Mouse (Mus musculus) C2C12 (cell line): Measurements from ENCODE around the gene Fbxo46. TPM values are rescaled to one million over a fixed set of nuclear protein-coding genes. Genes with fewer than 3 reads are reported as not detected.

Experiments used
- H3K27me3 ChIP-seq: one replicate; pipeline ENCODE4 v1.6.1; 2011; ENCODE audit not compliant: control insufficient read depth, insufficient read depth, insufficient read length
- H3K36me3 ChIP-seq: one replicate; pipeline ENCODE4 v1.6.1; 2011; ENCODE audit not compliant: control insufficient read depth, insufficient read depth
- H3K4me3 ChIP-seq: one replicate; pipeline ENCODE4 v1.5.1; 2011; ENCODE audit warnings: mild to moderate bottlenecking, control low read depth; ENCODE audit not compliant: poor library complexity, insufficient read depth, severe bottlenecking
- H3K79me2 ChIP-seq: one replicate; pipeline ENCODE4 v1.6.1; 2011; ENCODE audit not compliant: control insufficient read depth, insufficient read depth
- H3K79me3 ChIP-seq: one replicate; pipeline ENCODE4 v1.6.1; 2011; ENCODE audit warnings: low read depth, control low read depth
- H3ac ChIP-seq: one replicate; pipeline ENCODE3; 2011; ENCODE audit warnings: low read depth; ENCODE audit not compliant: control insufficient read depth, insufficient read length
- CEBPB ChIP-seq: IDR thresholded peaks from one replicate; pipeline ENCODE4 v1.6.1; 2011; ENCODE audit warnings: low read depth, mild to moderate bottlenecking, control low read depth, moderate library complexity
- CTCF ChIP-seq: IDR thresholded peaks from one replicate; pipeline ENCODE4 v1.5.1; 2011; ENCODE audit not compliant: control insufficient read depth, insufficient read depth, insufficient read length
- FOSL1 ChIP-seq: IDR thresholded peaks from one replicate; pipeline ENCODE4 v1.8.0; 2011; ENCODE audit warnings: mild to moderate bottlenecking, low read length; ENCODE audit not compliant: poor library complexity, insufficient read depth, severe bottlenecking
- MAX ChIP-seq: IDR thresholded peaks from one replicate; pipeline ENCODE4 v1.6.1; 2011; ENCODE audit warnings: mild to moderate bottlenecking, control low read depth
- MYOD1 ChIP-seq: IDR thresholded peaks from one replicate; pipeline ENCODE4 v1.6.1; 2011; ENCODE audit warnings: low read depth; ENCODE audit not compliant: control insufficient read depth, insufficient read length
- MYOG ChIP-seq: IDR thresholded peaks from one replicate; pipeline ENCODE4 v1.6.1; 2011; ENCODE audit not compliant: control insufficient read depth, insufficient read length; ENCODE audit errors: extremely low read depth
- USF1 ChIP-seq: IDR thresholded peaks from one replicate; pipeline ENCODE4 v1.6.1; 2011; ENCODE audit warnings: low read depth, mild to moderate bottlenecking, control low read depth, moderate library complexity
- polyA plus RNA-seq: library from polyadenylated mRNA; unstranded; fragments of >200 nt; fragmentation: generic; extraction: Trizol; gene quantifications from one replicate; pipeline ENCODE4 v1.2.1, GENCODE M21; 2012; ENCODE audit warnings: missing spikeins

Gene Fbxo46
- polyA plus RNA-seq, 1 experiment = 7.4 TPM

DNA sequence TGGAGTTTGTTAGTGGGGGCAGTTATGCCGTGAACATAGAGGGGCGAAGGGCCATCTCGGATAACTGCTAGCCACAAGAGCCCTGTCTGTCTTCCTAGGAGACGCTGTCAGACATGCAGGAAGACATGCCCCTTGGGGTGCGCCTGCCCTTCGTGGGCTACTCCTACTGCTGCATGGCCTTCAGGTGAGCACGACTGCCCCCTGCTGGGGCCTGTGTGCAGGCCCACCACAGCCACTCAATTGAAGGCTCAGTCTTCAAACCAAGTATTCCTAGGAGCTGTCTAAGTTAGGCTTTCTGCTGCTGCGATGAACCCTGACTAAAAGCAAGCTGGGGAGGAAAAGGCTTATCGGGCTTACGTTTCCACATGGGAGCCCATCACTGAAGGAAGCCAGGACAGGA is 30.8 kb upstream of the Fbxo46 start:
- TF ChIP-seq CTCF (peak; percentile 56), MYOG (no peak)
- Histone ChIP-seq H3K4me3 (no peak overlapping the region), H3K27me3 (no peaks in the 10 kb centered on the region), H3K79me2 (peaks cover 16% of the 10 kb centered on the region), H3K36me3 (peaks cover 53% of the 10 kb centered on the region), H3ac (no peak overlapping the region), H3K79me3 (no peaks in the 10 kb centered on the region)

- Histone ChIP-seq H3K79me3 (no peaks in the 10 kb centered on the region), H3K79me2 (no peaks in the 10 kb centered on the region), H3K4me3 (no peak overlapping the region), H3ac (no peak overlapping the region), H3K27me3 (no peaks in the 10 kb centered on the region), H3K36me3 (peaks cover 45% of the 10 kb centered on the region)
- TF ChIP-seq MAX (no peak), CTCF (no peak), FOSL1 (no peak), MYOG (no peak), MYOD1 (no peak), USF1 (no peak), CEBPB (no peak)
Measured at GRCm38 (mm10) chr7:19091913-19092312, 27.7 kb upstream of the Fbxo46 start.

DNA sequence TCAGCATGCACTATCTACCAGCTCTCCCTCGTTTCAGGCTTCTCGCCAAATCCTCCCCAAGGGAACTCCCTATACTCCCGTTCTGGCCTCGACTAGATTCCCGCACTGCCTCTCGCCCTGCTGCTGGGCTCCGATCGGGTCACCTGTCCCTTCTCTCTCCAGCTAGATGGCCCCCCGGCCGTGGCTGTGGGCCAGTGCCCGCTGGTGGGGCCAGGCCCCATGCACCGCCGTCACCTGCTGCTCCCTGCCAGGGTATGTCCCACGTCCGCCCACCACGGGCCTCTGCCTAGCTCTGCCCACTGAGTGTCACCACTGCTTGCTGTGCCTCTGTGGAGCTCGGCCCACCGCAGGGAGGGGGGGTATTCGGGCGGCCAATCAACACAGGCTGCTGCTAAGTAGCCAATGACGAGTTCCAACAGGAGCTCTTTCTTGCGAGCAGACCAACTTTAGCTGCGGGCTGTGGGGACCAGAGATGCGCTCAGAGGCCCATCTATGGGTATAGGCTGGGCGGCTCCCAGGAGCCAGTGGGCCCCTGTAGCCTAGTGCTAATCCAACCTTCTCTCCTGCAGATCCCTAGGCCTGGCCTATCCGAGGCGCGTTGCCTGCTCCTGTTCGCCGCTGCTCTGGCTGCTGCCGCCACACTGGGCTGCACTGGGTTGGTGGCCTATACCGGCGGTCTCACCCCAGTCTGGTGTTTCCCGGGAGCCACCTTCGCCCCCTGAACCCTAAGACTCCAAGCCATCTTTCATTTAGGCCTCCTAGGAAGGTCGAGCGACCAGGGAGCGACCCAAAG is 27.1 kb upstream of the Fbxo46 start:
- Histone ChIP-seq H3K79me3 (no peaks in the 10 kb centered on the region), H3ac (no peak overlapping the region), H3K79me2 (no peaks in the 10 kb centered on the region), H3K36me3 (peaks cover 38% of the 10 kb centered on the region), H3K27me3 (no peaks in the 10 kb centered on the region), H3K4me3 (no peak overlapping the region)
- TF ChIP-seq FOSL1 (no peak), CTCF (no peak)

- no peak for TF ChIP-seq USF1
- no peak for TF ChIP-seq FOSL1
- no peak for TF ChIP-seq MYOD1
- TF ChIP-seq CTCF = peak; percentile 92
- TF ChIP-seq CEBPB = no peak
- no peak for TF ChIP-seq MYOG
- peaks cover 33% of the 10 kb centered on the region for H3K36me3 ChIP-seq
- no peak overlapping the region for H3K4me3 ChIP-seq
Measured at GRCm38 (mm10) chr7:19093174-19093521, 26.5 kb upstream of the Fbxo46 start.

DNA sequence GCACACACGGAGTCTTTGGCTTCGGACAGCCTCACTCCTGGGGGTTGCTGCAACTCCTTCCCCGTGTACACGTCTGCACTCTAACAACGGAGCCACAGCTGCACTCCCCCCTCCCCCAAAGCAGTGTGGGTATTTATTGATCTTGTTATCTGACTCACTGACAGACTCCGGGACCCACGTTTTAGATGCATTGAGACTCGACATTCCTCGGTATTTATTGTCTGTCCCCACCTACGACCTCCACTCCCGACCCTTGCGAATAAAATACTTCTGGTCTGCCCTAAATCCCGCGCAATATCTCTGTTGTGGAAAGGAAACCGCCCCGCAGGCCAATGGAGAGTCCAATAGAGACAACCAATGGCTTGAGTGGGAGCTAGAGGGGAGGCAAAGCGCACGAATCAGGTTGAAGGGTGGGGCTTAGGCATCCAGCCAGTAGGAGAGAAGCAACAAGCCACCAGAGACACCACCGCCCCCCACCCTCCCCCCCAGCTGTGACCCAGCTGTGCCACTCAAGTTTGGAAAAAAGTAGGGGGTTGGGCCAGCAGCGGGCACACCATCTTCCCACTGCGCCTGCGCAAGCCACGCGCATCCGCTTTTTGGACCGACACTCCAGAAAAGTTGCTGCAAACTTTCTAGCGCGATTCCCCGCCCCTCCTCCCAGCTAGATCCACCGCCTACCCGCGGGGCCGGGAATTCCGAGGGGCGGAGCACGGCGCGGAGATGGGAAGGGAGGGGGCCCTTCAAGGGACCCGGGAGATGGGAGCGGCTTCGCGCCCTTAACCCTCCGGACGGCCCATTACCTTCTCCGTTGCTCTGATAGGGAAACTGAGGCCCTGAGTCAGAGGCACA is 25.9 kb upstream of the Fbxo46 start:
- Histone ChIP-seq H3K4me3 (peak overlapping the region; percentile 29), H3ac (peak overlapping the region; percentile 53), H3K79me3 (no peaks in the 10 kb centered on the region), H3K36me3 (peaks cover 28% of the 10 kb centered on the region), H3K27me3 (no peaks in the 10 kb centered on the region), H3K79me2 (no peaks in the 10 kb centered on the region)
- TF ChIP-seq FOSL1 (no peak), USF1 (no peak), MYOG (no peak), MAX (no peak), CTCF (no peak), MYOD1 (no peak), CEBPB (no peak)

More at GRCm38 (mm10) chr7:19093174-19093521, 26.5 kb upstream of the Fbxo46 start:
- no peaks in the 10 kb centered on the region for H3K27me3 ChIP-seq
- H3K79me3 ChIP-seq = no peaks in the 10 kb centered on the region
- H3K79me2 ChIP-seq = no peaks in the 10 kb centered on the region
- H3ac ChIP-seq = no peak overlapping the region

DNA sequence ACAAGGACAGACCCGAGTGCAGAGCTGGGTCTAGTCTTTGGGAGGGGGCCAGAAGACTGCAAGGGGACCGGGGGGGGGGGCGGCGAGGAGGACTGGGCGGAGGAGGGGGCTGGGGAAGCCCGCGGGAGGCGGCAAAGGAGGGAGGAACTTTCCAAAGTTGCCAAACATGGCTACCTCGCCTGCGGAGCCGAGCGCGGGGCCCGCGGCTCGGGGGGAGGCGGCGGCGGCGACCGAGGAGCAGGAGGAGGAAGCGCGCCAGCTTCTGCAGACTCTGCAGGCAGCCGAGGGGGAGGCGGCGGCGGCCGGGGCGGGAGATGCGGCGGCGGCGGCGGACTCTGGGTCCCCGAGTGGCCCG is 25.2 kb upstream of the Fbxo46 start, which contains the start of gene Six5:
Gene Six5 (plus strand): TSS at position 124 of the 355 bp plus-strand sequence.
- Histone ChIP-seq H3K79me2 (no peaks in the 10 kb centered on the region), H3ac (peak within 1 kb of the TSS; percentile 80), H3K4me3 (peak within 1 kb of the TSS; percentile 29), H3K36me3 (peaks cover 21% of the 10 kb centered on the region), H3K27me3 (no peaks in the 10 kb centered on the region), H3K79me3 (no peaks in the 10 kb centered on the region)
- TF ChIP-seq USF1 = no peak
- TF ChIP-seq MYOD1 = no peak
- no peak for TF ChIP-seq CEBPB
- TF ChIP-seq CTCF = no peak
- no peak for TF ChIP-seq MYOG
- no peak for TF ChIP-seq FOSL1
- no peak for TF ChIP-seq MAX
